In genomic region chr12:101811181-101811580, GRCm38 (mm10) we compare ENCODE assay signal across 9 mouse cellular contexts. TPM values are rescaled to one million over a fixed set of nuclear protein-coding genes. Genes with fewer than 3 reads are reported as not detected.
DNase-seq lines count a peak whose midpoint lies in the region; ATAC-seq and TF ChIP-seq lines count a peak whose summit lies in the region.
"Had no signal": no experiment of that assay in that cellular context is flagged by ENCODE, and none has a peak within 500 bp of the region (broad histone marks: within the 10 kb centered on the region; RNA-seq: fewer than 3 reads in every experiment).

No protein-coding gene starts in this region.

- no peaks in the 10 kb centered on the region for H3K36me3 ChIP-seq in liver, embryonic 14.5 days (replicated peaks; ENCODE audit: control insufficient read depth, insufficient read depth, low read depth)
- H3K36me3 ChIP-seq in liver, embryonic 11.5 days (ENCODE audit: control insufficient read depth, insufficient read depth, low read length), result no peaks in the 10 kb centered on the region
- no peaks in the 10 kb centered on the region for H3K36me3 ChIP-seq in neural tube, embryonic 15.5 days
- H3K36me3 ChIP-seq: lung, embryonic 15.5 days had no signal

- no peak for DNase-seq in cerebellum, adult 2 months
- DNase-seq in cerebellum, adult 11-12 months, result no peak
- DNase-seq in liver, embryonic 14.5 days (ENCODE audit: low read depth in 3 of 3, low spot score in 3 of 3), result no peak
- no peak for DNase-seq in liver, embryonic 11.5 days (ENCODE audit: low spot score)
- DNase-seq in naive thymus-derived CD4-positive, alpha-beta T cell, adult 2 months (ENCODE audit: low read depth), result peak; percentile 28
- no peak for DNase-seq in urinary bladder, postnatal 36 days (ENCODE audit: low spot score in 2 of 2)

- no peaks in the 10 kb centered on the region for H3K9me3 ChIP-seq in liver, embryonic 14.5 days (ENCODE audit: control insufficient read depth, low read length)
- H3K9me3 ChIP-seq in liver, embryonic 11.5 days (ENCODE audit: control insufficient read depth, low read length), result no peaks in the 10 kb centered on the region
- H3K9me3 ChIP-seq in neural tube, embryonic 15.5 days (replicated peaks), result no peaks in the 10 kb centered on the region
- H3K9me3 ChIP-seq: lung, embryonic 15.5 days had no signal

- H3K27ac ChIP-seq in cerebellum, adult 2 months (ENCODE audit: insufficient read depth, low read length), result no peak overlapping the region; the same call in 1 of the 2 replicates
- no peak overlapping the region for H3K27ac ChIP-seq in liver, embryonic 14.5 days
- H3K27ac ChIP-seq in liver, embryonic 11.5 days (ENCODE audit: low read depth, low read length), result no peak overlapping the region
- no peak overlapping the region for H3K27ac ChIP-seq in bone marrow macrophage, adult 2 months (ENCODE audit: insufficient read depth, low read depth, low read length)
- no peak overlapping the region for H3K27ac ChIP-seq in neural tube, embryonic 15.5 days (replicated peaks)
- H3K27ac ChIP-seq: lung, embryonic 15.5 days had no signal

- no peak overlapping the region for H3K9ac ChIP-seq in liver, embryonic 14.5 days (replicated peaks)
- H3K9ac ChIP-seq in liver, embryonic 11.5 days (ENCODE audit: low read depth, low read length), result no peak overlapping the region
- no peak overlapping the region for H3K9ac ChIP-seq in neural tube, embryonic 15.5 days (replicated peaks)
- H3K9ac ChIP-seq: lung, embryonic 15.5 days had no signal

- H3K4me2 ChIP-seq in liver, embryonic 14.5 days (ENCODE audit: low read depth), result no peak overlapping the region
- no peak overlapping the region for H3K4me2 ChIP-seq in liver, embryonic 11.5 days
- no peak overlapping the region for H3K4me2 ChIP-seq in neural tube, embryonic 15.5 days
- H3K4me2 ChIP-seq: lung, embryonic 15.5 days had no signal

- no peak for TF ChIP-seq POLR2A in cerebellum, adult 2 months (IDR thresholded peaks at IDR 0.05; ENCODE audit: borderline replicate concordance, insufficient read depth, low read length)
- TF ChIP-seq POLR2A in bone marrow macrophage, adult 2 months (IDR thresholded peaks at IDR 0.05; ENCODE audit: borderline replicate concordance, low read depth, low read length), result no peak

- ATAC-seq in liver, embryonic 14.5 days (ENCODE audit: insufficient read depth), result no peak
- no peak for ATAC-seq in liver, embryonic 11.5 days (replicated peaks; ENCODE audit: low FRiP score)
- ATAC-seq in neural tube, embryonic 15.5 days (ENCODE audit: low FRiP score), result no peak

- H3K4me1 ChIP-seq in cerebellum, adult 2 months (ENCODE audit: control insufficient read depth, insufficient read depth, low read length), result peaks cover 29% of the 10 kb centered on the region
- no peaks in the 10 kb centered on the region for H3K4me1 ChIP-seq in liver, embryonic 14.5 days (replicated peaks; ENCODE audit: control insufficient read depth in 2 of 2, insufficient read depth in 2 of 2, low read length in 1 of 2)
- H3K4me1 ChIP-seq in liver, embryonic 11.5 days (replicated peaks; ENCODE audit: control insufficient read depth, insufficient read depth, low read length), result no peaks in the 10 kb centered on the region
- H3K4me1 ChIP-seq in bone marrow macrophage, adult 2 months (ENCODE audit: control insufficient read depth, insufficient read depth, low read length), result no peaks in the 10 kb centered on the region
- H3K4me1 ChIP-seq in neural tube, embryonic 15.5 days, result no peaks in the 10 kb centered on the region
- H3K4me1 ChIP-seq: lung, embryonic 15.5 days had no signal

- H3K4me3 ChIP-seq in cerebellum, adult 2 months (replicated peaks; ENCODE audit: insufficient read depth, low read depth, low read length), result no peak overlapping the region
- no peak overlapping the region for H3K4me3 ChIP-seq in liver, embryonic 14.5 days (ENCODE audit: insufficient read depth in 1 of 2, low read depth in 2 of 2, low read length in 2 of 2)
- H3K4me3 ChIP-seq in liver, embryonic 11.5 days (ENCODE audit: low read depth, low read length), result no peak overlapping the region
- H3K4me3 ChIP-seq in bone marrow macrophage, adult 2 months (ENCODE audit: insufficient read depth, low read length), result no peak overlapping the region
- no peak overlapping the region for H3K4me3 ChIP-seq in neural tube, embryonic 15.5 days (replicated peaks)
- H3K4me3 ChIP-seq: lung, embryonic 15.5 days had no signal

- TF ChIP-seq CTCF in cerebellum, adult 2 months (IDR thresholded peaks at IDR 0.05; ENCODE audit: borderline replicate concordance, insufficient read depth, low read depth, low read length), result peak; percentile 41; the same call in 1 of the 2 replicates
- TF ChIP-seq CTCF in liver, embryonic 14.5 days (IDR thresholded peaks at IDR 0.05; ENCODE audit: low read depth), result peak; percentile 65
- TF ChIP-seq CTCF in bone marrow macrophage, adult 2 months (IDR thresholded peaks at IDR 0.05; ENCODE audit: low read depth, low read length), result 0 out of 2 replicates have a peak, but pooled peaks have one; percentile 6

- no peaks in the 10 kb centered on the region for H3K27me3 ChIP-seq in cerebellum, adult 2 months (ENCODE audit: control insufficient read depth, insufficient read depth, low read length)
- H3K27me3 ChIP-seq in liver, embryonic 14.5 days (ENCODE audit: control insufficient read depth, insufficient read depth, low read length), result no peaks in the 10 kb centered on the region
- H3K27me3 ChIP-seq in liver, embryonic 11.5 days (replicated peaks; ENCODE audit: control insufficient read depth, insufficient read depth, low read length), result no peaks in the 10 kb centered on the region
- H3K27me3 ChIP-seq in neural tube, embryonic 15.5 days (replicated peaks), result no peaks in the 10 kb centered on the region
- H3K27me3 ChIP-seq: lung, embryonic 15.5 days had no signal

- WGBS in cerebellum, adult 2 months, result 79% methylated on average over 6 of the region's 6 CpGs
- WGBS in liver, embryonic 14.5 days (ENCODE audit: insufficient replicate concordance), result 42% methylated on average over 6 of the region's 6 CpGs
- 61% methylated on average over 6 of the region's 6 CpGs for WGBS in liver, embryonic 11.5 days
- 70% methylated on average over 6 of the region's 6 CpGs for WGBS in neural tube, embryonic 15.5 days

- TF ChIP-seq EP300 in liver, embryonic 14.5 days (IDR thresholded peaks at IDR 0.05; ENCODE audit: low read depth), result no peak

RNA-seq across cellular contexts. Expression of gene Fbln5, which starts 7.7 kb away (rescaled TPM):
- 8.2 and 8.9 TPM in 2 replicates for polyA plus RNA-seq in cerebellum, adult 2 months (2012; rRNA removed)
- polyA plus RNA-seq in liver, embryonic 14.5 days (2012; rRNA removed), result 1.9 and 2.2 TPM in 2 replicates
- polyA plus RNA-seq in liver, embryonic 14.5 days (2014; fragmentation: Nextera tagmentation; extraction: Ambion mirVana), result 3.8 and 4.0 TPM in 2 replicates
- 4.3 and 4.4 TPM in 2 replicates for polyA plus RNA-seq in liver, embryonic 11.5 days (2014; fragmentation: Nextera tagmentation; extraction: Ambion mirVana)
- polyA plus RNA-seq in bone marrow macrophage, adult 2 months (2012; ENCODE audit: insufficient read depth, insufficient read length, missing spikeins), result 0.84 and 1.0 TPM in 2 replicates
- 17.2 and 32.3 TPM in 2 replicates for polyA plus RNA-seq in neural tube, embryonic 15.5 days (2015; fragmentation: Nextera tagmentation; extraction: Ambion mirVana)

Comparison
In these comparisons a context has a peak if more than half of its experiments do, and no peak if none do; other contexts are left out.
1. CTCF ChIP-seq: peak in every context shown above with its lines; median percentile 65 in liver, embryonic 14.5 days; 41 in cerebellum, adult 2 months; 6 in bone marrow macrophage, adult 2 months.